7 mouse cellular contexts compared by ENCODE assay signal in the genomic region with DNA sequence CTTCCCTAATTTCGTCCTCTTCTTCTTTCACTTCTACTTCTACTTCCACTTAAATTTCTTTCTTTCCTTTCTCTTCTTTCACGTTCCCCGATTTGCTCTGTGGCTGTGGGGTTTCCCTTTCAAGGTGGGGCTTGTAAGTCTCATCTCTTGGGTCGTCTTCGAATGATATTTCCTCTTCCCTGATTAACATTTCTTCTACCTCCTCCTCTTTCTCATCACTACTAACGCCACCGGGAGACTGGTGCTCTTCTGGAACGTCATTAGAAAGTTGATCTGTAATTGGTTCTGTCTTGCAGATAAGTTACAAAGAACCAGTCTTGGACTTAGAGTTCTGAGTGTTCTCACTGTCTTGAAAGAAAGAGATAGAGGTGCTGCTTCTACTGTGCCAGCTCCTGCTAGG. TPM values are rescaled to one million over a fixed set of nuclear protein-coding genes. Genes with fewer than 3 reads are reported as not detected.
DNase-seq lines count a peak whose midpoint lies in the region; ATAC-seq and TF ChIP-seq lines count a peak whose summit lies in the region.

No protein-coding gene starts in this region.

- 0 out of 2 replicates have a peak, but pooled peaks have one; percentile 10 for ATAC-seq in forebrain, embryonic 14.5 days
- ATAC-seq in liver, embryonic 14.5 days (ENCODE audit: insufficient read depth) = no peak

- 0 out of 2 replicates have a peak, but pooled peaks cover 2% of the 10 kb centered on the region for H3K4me1 ChIP-seq in forebrain, embryonic 14.5 days (ENCODE audit: control insufficient read depth, insufficient read depth, low read length)
- H3K4me1 ChIP-seq in liver, embryonic 14.5 days (replicated peaks; ENCODE audit: control insufficient read depth in 2 of 2, insufficient read depth in 2 of 2, low read length in 1 of 2) = no peaks in the 10 kb centered on the region

- TF ChIP-seq EP300 in liver, embryonic 14.5 days (IDR thresholded peaks at IDR 0.05; ENCODE audit: low read depth) = no peak

- no peak overlapping the region for H3K27ac ChIP-seq in forebrain, embryonic 14.5 days (ENCODE audit: low read depth, low read length)
- H3K27ac ChIP-seq in liver, embryonic 14.5 days = no peak overlapping the region

- peak overlapping the region; percentile 42 for H3K4me3 ChIP-seq in forebrain, embryonic 14.5 days (ENCODE audit: low read depth, low read length)
- no peak overlapping the region for H3K4me3 ChIP-seq in liver, embryonic 14.5 days (ENCODE audit: insufficient read depth in 1 of 2, low read depth in 2 of 2, low read length in 2 of 2)

- H3K4me2 ChIP-seq in forebrain, embryonic 14.5 days (ENCODE audit: low read length) = peak overlapping the region; percentile 77
- peak overlapping the region; percentile 52 for H3K4me2 ChIP-seq in liver, embryonic 14.5 days (ENCODE audit: low read depth)

- H3K36me3 ChIP-seq in forebrain, embryonic 14.5 days (ENCODE audit: control insufficient read depth, insufficient read depth, low read length) = no peaks in the 10 kb centered on the region
- no peaks in the 10 kb centered on the region for H3K36me3 ChIP-seq in liver, embryonic 14.5 days (replicated peaks; ENCODE audit: control insufficient read depth, insufficient read depth, low read depth)

- no peaks in the 10 kb centered on the region for H3K9me3 ChIP-seq in forebrain, embryonic 14.5 days (replicated peaks; ENCODE audit: control insufficient read depth, low read length)
- no peaks in the 10 kb centered on the region for H3K9me3 ChIP-seq in liver, embryonic 14.5 days (ENCODE audit: control insufficient read depth, low read length)

- peak; percentile 24 for DNase-seq in retina, postnatal 1 day
- DNase-seq in retina, embryonic 14.5 days (ENCODE audit: low spot score) = no peak
- DNase-seq in forebrain, embryonic 14.5 days (ENCODE audit: low spot score) = no peak
- no peak for DNase-seq in liver, embryonic 14.5 days (ENCODE audit: low read depth in 3 of 3, low spot score in 3 of 3)
- no peak for DNase-seq in urinary bladder, postnatal 14 days (ENCODE audit: low spot score)
- DNase-seq in cerebellum, adult 8-10 months = no peak
- no peak for DNase-seq in frontal cortex, postnatal 10 days (ENCODE audit: low spot score in 2 of 2)

- WGBS in forebrain, embryonic 14.5 days = 21% methylated on average over 8 of the region's 8 CpGs
- 11% methylated on average over 8 of the region's 8 CpGs for WGBS in liver, embryonic 14.5 days (ENCODE audit: insufficient replicate concordance)

- TF ChIP-seq CTCF in liver, embryonic 14.5 days (IDR thresholded peaks at IDR 0.05; ENCODE audit: low read depth) = no peak

- H3K27me3 ChIP-seq in forebrain, embryonic 14.5 days (replicated peaks; ENCODE audit: control insufficient read depth, insufficient read depth, low read length) = peaks cover 3% of the 10 kb centered on the region; the same call in 1 of the 2 replicates
- H3K27me3 ChIP-seq in liver, embryonic 14.5 days (ENCODE audit: control insufficient read depth, insufficient read depth, low read length) = peaks cover 18% of the 10 kb centered on the region

- H3K9ac ChIP-seq in forebrain, embryonic 14.5 days (ENCODE audit: low read length) = peak overlapping the region; percentile 64; the same call in 1 of the 2 replicates
- no peak overlapping the region for H3K9ac ChIP-seq in liver, embryonic 14.5 days (replicated peaks)

RNA-seq across cellular contexts. Expression of gene Pdcd2, which starts 8.8 kb away (rescaled TPM):
- polyA plus RNA-seq in forebrain, embryonic 14.5 days (2014; fragmentation: Nextera tagmentation; extraction: Ambion mirVana) = 64.4 and 68.5 TPM in 2 replicates
- polyA plus RNA-seq in liver, embryonic 14.5 days (2012; rRNA removed) = 11.0 and 11.7 TPM in 2 replicates
- 20.5 and 26.3 TPM in 2 replicates for polyA plus RNA-seq in liver, embryonic 14.5 days (2014; fragmentation: Nextera tagmentation; extraction: Ambion mirVana)

RNA-seq across cellular contexts. Expression of gene Prdm9, which starts 28.2 kb away (rescaled TPM):
- 0.77 TPM in 2 replicates for polyA plus RNA-seq in forebrain, embryonic 14.5 days (2014; fragmentation: Nextera tagmentation; extraction: Ambion mirVana)
- 0.41 and 0.64 TPM in 2 replicates for polyA plus RNA-seq in liver, embryonic 14.5 days (2012; rRNA removed)
- polyA plus RNA-seq in liver, embryonic 14.5 days (2014; fragmentation: Nextera tagmentation; extraction: Ambion mirVana) = 0.11 and 0.35 TPM in 2 replicates

RNA-seq across cellular contexts. Expression of gene Tbp, which starts 36.3 kb away (rescaled TPM):
- 77.2 and 82.5 TPM in 2 replicates for polyA plus RNA-seq in forebrain, embryonic 14.5 days (2014; fragmentation: Nextera tagmentation; extraction: Ambion mirVana)
- polyA plus RNA-seq in liver, embryonic 14.5 days (2012; rRNA removed) = 21.3 and 22.0 TPM in 2 replicates
- 19.9 and 24.0 TPM in 2 replicates for polyA plus RNA-seq in liver, embryonic 14.5 days (2014; fragmentation: Nextera tagmentation; extraction: Ambion mirVana)

RNA-seq across cellular contexts. Expression of gene Psmb1, which starts 36.4 kb away (rescaled TPM):
- polyA plus RNA-seq in forebrain, embryonic 14.5 days (2014; fragmentation: Nextera tagmentation; extraction: Ambion mirVana) = 283 and 324 TPM in 2 replicates
- 42.5 and 85.5 TPM in 2 replicates for polyA plus RNA-seq in liver, embryonic 14.5 days (2012; rRNA removed)
- 167 and 173 TPM in 2 replicates for polyA plus RNA-seq in liver, embryonic 14.5 days (2014; fragmentation: Nextera tagmentation; extraction: Ambion mirVana)
